Mouse (Mus musculus) adrenal gland, postnatal 10 days (tissue): ENCODE measurements around the gene Tril. TPM values are rescaled to one million over a fixed set of nuclear protein-coding genes. Genes with fewer than 3 reads are reported as not detected.

Source experiments
- DNase-seq: peaks from one replicate; pipeline ENCODE4 v3.0.0; 2021; ENCODE audit warnings: mixed read lengths
- total RNA-seq, 2 experiments: library from RNA; stranded (reverse); gene quantifications; 2 replicates each; pipeline ENCODE4 v1.2.3; 2021

The Tril gene
- total RNA-seq, 2 experiments from 2014 or later, result 14.2 to 17.8 TPM

DNA sequence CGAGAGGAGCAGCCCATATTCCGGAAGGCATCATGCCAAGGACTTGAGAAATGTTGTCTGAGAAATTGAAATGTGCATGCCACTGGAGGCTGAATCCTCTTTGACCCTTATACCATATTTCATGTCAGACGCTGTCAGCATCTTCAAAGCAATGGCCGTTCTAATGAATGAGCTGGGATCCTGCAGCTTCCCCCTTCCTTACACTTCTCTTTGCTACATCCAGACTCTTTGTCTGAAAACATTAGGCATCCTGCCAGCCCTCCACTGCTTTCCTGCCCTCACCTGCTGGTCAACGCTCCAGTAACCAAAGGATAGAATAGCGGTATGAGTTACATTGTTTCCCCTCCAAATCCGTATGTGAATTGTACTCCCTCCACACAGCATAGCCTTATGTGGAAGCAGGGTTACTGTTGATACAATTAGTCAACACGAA is 14.0 kb downstream of the Tril start:
- peak; percentile 52 for DNase-seq

GRCm38 (mm10) chr6:53806021-53806420 is 14.6 kb downstream of the Tril start:
- no peak for DNase-seq

DNA sequence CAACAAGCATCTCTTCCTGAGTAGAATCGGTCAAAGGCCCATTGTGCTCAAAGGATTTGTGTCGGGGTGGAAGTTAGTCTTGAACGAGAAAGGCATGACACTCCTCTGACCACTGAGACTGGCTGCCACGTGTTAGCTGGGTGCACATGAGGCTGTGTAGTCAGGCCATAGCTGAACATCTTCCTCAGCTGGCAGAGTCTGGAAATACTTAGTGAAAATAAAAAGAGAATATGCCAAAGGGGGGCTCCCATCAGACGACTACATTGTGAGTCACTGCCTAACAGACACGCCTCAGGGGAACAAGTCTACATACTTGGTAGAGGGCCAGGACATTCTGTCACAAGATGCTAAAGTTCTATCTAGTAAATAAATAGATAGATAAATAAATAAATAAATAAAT is 16.5 kb downstream of the Tril start:
- no peak for DNase-seq

GRCm38 (mm10) chr6:53803551-53803950 is 17.1 kb downstream of the Tril start:
- no peak for DNase-seq

- DNase-seq, result peak; percentile 71
Observed at GRCm38 (mm10) chr6:53801893-53802286, 18.7 kb downstream of the Tril start.

- no peak for DNase-seq
Observed at GRCm38 (mm10) chr6:53801269-53801892, 19.2 kb downstream of the Tril start.

- no peak for DNase-seq
Observed at GRCm38 (mm10) chr6:53798865-53799264, 21.8 kb downstream of the Tril start.

- DNase-seq, result no peak
Observed at GRCm38 (mm10) chr6:53796835-53797234, 23.8 kb downstream of the Tril start.

DNA sequence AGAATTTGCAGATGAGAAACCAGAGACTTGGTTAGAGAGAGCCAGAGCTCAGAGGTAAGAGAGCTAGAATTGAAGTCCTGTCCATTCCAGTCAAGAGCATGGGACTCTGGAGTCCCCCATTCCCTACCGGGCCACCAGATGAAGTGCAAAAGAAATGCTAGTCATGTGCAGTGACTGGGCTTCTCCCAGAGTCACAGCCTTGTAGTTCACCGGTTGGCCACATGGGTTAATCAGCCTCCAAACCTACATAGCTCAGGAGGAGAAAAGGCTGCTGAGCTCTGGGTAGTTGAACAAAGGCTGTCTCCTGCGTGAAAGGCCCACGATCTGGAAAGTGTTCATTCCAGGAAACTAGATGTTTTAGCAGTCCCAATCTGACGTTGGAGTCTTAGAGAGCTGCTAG is 24.8 kb downstream of the Tril start:
- DNase-seq, result peak; percentile 60

DNA sequence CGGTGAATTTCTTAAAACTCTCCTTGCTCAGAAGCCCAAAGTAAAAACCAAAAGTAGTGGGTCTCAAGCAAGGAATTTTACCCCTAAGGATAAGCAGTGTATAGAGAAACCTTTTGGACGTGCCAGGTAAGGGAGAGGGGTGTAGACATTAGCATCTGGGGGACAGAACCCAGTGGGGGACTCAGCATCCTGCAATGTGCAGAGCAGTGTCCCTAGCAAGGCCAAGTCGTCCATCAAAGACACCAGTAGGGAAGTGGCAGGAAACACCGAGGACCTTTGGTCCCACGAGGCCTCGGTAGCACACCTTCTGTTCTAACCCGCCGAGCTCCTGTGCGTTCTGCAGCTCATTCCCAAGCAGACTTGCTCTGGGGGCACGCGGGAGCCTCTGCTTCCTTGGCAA is 25.6 kb downstream of the Tril start:
- DNase-seq, result no peak

DNA sequence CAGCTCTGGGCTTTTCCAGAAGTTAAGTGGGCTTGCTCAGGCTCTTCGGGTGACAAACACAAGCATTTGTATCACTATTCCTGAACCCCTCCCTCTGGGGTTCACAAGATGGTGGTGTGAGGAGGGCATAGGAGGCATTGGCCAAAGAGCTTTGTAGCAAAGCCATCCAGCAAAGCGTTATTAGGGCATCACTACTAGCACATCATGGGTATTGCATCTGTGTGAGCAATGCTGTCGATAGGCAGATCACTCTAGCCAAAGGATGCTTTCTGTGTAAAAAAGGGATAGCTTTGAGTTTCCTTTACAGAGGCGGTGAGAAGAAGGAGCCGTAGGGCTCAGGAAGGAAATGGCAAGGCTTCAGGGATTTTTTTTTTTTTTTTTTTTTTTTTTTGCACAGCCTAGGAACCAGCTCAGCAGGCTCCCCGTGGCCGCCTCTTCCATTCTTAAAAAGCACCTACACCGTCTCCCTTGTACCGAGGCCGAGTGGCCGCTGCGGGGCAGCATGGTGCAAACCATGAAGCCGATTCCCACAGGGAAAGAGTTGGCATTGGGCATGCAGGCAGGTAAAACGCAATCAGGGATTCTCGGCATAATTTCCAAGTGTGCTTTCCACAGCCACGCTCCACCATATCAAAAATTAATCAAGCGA is 26.2 kb downstream of the Tril start:
- peak; percentile 87 for DNase-seq

DNA sequence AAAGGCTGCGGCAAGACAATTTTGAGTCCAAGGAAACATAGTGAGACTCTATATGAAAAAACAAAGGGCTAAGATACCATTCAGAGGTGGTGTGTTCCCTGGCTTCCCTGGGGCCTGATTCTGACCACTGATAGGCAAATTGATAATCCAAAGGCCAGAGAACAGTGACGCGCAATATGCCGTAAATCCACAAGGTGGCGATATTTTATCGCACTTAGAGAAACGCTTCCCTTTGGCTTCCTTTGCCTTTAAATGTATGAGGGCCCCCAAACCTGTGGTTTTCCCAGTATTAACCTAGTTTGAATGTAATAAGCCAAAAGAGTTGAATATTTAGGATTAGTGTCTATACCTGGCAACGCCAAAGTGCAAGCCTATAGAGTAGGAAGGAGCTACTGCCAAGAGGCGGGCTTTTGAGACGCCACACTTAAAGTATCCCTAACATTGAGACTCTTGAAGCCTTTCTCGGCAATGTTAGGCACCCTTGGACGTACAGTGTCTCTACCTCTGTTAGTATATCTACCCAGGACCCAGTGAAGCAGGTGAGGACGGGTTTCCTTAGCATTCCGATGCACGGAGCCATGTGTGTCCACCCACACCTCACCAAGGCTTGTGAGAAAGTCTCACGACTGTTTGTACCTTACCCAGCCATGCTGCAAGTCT is 37.6 kb downstream of the Tril start:
- peak; percentile 73 for DNase-seq

- DNase-seq, result no peak
Observed at GRCm38 (mm10) chr6:53782273-53782672, 38.4 kb downstream of the Tril start.

DNA sequence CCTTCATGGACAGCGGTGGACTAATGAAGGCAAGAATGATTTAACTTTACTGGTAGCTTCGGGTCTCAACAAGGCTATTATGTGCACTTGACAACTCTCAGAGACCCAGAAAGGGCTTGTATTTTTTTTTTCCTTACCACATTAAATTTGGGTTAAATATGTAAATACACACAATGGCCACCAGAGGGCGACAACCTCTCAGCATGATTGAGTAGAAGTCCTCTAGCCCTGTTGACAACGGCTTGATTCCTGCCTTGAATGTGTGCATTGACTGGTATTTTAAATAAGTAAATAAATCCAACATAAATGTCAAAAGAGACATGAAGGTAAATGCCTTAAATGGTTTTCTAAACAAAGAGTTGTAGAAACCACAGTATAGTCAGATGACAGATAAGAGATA is 39.5 kb downstream of the Tril start:
- DNase-seq, result peak; percentile 65

- no peak for DNase-seq
Observed at GRCm38 (mm10) chr6:53780008-53780407, 40.6 kb downstream of the Tril start.

DNA sequence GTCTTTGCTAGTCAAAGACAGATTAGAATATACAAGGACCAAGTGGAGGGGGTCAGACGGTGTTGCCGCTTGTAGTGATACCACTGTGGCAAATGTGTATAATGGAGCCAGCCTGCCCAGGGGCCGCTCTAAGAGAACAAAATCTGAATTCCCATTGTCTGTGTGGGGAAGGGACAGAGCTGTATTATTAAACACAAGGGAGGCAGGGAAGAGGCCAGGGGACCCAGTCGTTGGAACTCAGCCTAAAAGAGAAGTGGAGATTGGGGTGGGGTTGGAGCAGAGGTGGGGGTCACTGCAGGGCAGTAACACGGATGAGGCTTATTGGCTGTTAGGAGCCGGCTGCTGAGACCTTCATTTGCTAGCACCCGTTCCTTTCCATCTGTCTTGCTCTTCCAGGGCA is 41.1 kb downstream of the Tril start:
- DNase-seq, result no peak

GRCm38 (mm10) chr6:53778424-53778955 is 42.1 kb downstream of the Tril start:
- no peak for DNase-seq

DNA sequence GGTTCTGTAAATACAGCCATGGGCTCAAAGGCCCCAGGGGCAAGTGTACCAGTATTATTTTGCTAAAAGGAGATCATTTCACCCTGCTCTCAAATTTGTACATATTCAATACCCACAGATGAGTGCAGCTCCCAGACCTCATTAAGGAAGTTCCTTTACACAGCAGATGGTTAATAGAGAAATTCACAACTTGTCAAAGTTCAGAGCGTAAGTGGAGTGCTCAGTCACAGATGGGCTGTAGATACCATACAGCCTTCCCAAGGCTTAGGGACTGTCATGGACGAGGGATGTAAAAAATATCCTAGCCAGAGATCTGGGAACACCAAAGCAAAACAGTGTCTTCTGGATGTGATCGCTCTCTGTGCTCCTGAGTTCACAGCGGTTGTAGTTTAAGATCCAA is 52.4 kb downstream of the Tril start:
- no peak for DNase-seq

DNA sequence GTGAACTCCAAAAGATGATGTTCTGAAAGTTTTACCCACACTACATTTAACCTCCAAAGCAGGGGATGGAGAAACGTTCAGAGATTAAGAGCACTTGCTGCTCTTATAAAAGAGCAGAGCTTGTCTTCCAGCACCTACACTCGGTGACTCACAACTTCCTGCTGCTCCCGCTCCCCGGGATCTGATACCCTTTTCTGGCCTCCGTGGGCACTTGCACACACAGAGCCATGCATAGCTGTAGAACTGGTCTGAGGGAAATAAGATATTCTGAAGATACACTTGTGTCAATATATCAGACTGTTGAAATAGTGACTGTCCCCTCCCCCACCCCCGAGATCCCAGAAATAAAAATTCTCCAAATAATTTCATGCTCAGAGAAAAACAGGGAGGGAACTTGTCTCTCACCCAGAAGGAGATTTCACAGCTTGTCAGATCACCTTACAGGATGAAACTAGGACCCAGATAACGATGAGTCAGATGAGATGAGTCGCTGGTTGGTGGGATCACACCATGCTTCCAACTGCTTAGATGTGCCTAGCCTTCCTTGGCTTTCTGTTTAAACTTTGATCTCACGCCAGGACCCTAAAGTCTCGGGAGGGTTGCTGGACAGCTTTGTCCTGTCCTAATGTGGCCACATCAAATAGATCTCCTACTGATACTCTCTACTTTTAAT is 54.3 kb downstream of the Tril start:
- no peak for DNase-seq

DNA sequence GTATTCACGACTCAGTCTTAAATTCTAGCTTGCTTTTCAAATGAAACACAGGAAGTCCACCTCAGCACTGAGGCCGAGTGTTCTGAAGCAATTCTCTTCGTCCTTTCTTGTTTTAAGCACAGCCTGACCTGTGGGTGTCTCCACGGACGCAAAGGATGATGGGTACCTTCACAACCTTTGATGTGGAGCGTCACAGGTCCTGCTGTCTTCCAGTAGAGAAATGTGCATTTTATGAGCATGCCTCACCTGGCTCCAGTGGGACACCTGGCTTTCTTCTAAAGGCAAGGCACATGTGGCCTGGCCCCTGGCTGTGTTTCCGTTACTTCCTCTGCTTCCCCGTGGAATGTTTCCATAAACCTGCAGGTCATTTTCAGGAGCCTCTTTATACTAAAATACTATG is 54.9 kb downstream of the Tril start:
- DNase-seq, result no peak
